Mouse (Mus musculus): ENCODE measurements around the gene Ntm. TPM values are rescaled to one million over a fixed set of nuclear protein-coding genes. Genes with fewer than 3 reads are reported as not detected.

The Ntm gene
- polyA plus RNA-seq, 1 experiment = not detected

GRCm38 (mm10) chr9:29479051-29479450 lies 483.9 kb downstream of the Ntm start:
- no peaks in the 10 kb centered on the region for H3K36me3 ChIP-seq (ENCODE audit: control insufficient read depth, insufficient read depth)

GRCm38 (mm10) chr9:29477219-29477618 lies 485.7 kb downstream of the Ntm start:
- H3K36me3 ChIP-seq (ENCODE audit: control insufficient read depth, insufficient read depth) = no peaks in the 10 kb centered on the region
- H3K27me3 ChIP-seq (ENCODE audit: control insufficient read depth, insufficient read depth, insufficient read length) = no peaks in the 10 kb centered on the region
- no peaks in the 10 kb centered on the region for H3K79me2 ChIP-seq (ENCODE audit: control insufficient read depth, insufficient read depth)
- H3K79me3 ChIP-seq (ENCODE audit: low read depth) = no peaks in the 10 kb centered on the region
- no peak for TF ChIP-seq CTCF (IDR thresholded peaks at IDR 0.05; ENCODE audit: control insufficient read depth, insufficient read depth, insufficient read length)
- no peak for TF ChIP-seq CEBPB (IDR thresholded peaks at IDR 0.05; ENCODE audit: low read depth)
- TF ChIP-seq MAX (IDR thresholded peaks at IDR 0.05) = no peak
- TF ChIP-seq FOSL1 (IDR thresholded peaks at IDR 0.05; ENCODE audit: insufficient read depth, low read length, poor library complexity, severe bottlenecking) = no peak
- TF ChIP-seq MYOG (IDR thresholded peaks at IDR 0.05; ENCODE audit: control insufficient read depth, extremely low read depth, insufficient read length) = no peak
- no peak for TF ChIP-seq USF1 (IDR thresholded peaks at IDR 0.05; ENCODE audit: low read depth)
- TF ChIP-seq MYOD1 (IDR thresholded peaks at IDR 0.05; ENCODE audit: control insufficient read depth, insufficient read length, low read depth) = no peak
- H3ac ChIP-seq (ENCODE audit: control insufficient read depth, insufficient read length, low read depth) = no peak overlapping the region
- H3K4me3 ChIP-seq (ENCODE audit: insufficient read depth, poor library complexity, severe bottlenecking) = no peak overlapping the region

More at GRCm38 (mm10) chr9:29479051-29479450, 483.9 kb downstream of the Ntm start:
- Histone ChIP-seq H3K79me3 (ENCODE audit: low read depth) (no peaks in the 10 kb centered on the region), H3ac (ENCODE audit: control insufficient read depth, insufficient read length, low read depth) (no peak overlapping the region), H3K79me2 (ENCODE audit: control insufficient read depth, insufficient read depth) (no peaks in the 10 kb centered on the region), H3K4me3 (ENCODE audit: insufficient read depth, poor library complexity, severe bottlenecking) (no peak overlapping the region), H3K27me3 (ENCODE audit: control insufficient read depth, insufficient read depth, insufficient read length) (no peaks in the 10 kb centered on the region)
- TF ChIP-seq MYOD1 (IDR thresholded peaks at IDR 0.05; ENCODE audit: control insufficient read depth, insufficient read length, low read depth) (no peak), FOSL1 (IDR thresholded peaks at IDR 0.05; ENCODE audit: insufficient read depth, low read length, poor library complexity, severe bottlenecking) (no peak), MAX (IDR thresholded peaks at IDR 0.05) (no peak), CTCF (IDR thresholded peaks at IDR 0.05; ENCODE audit: control insufficient read depth, insufficient read depth, insufficient read length) (no peak), USF1 (IDR thresholded peaks at IDR 0.05; ENCODE audit: low read depth) (no peak)

- no peak for TF ChIP-seq FOSL1 (IDR thresholded peaks at IDR 0.05; ENCODE audit: insufficient read depth, low read length, poor library complexity, severe bottlenecking)
- TF ChIP-seq MYOG (IDR thresholded peaks at IDR 0.05; ENCODE audit: control insufficient read depth, extremely low read depth, insufficient read length) = no peak
- TF ChIP-seq MYOD1 (IDR thresholded peaks at IDR 0.05; ENCODE audit: control insufficient read depth, insufficient read length, low read depth) = no peak
- TF ChIP-seq MAX (IDR thresholded peaks at IDR 0.05) = no peak
- TF ChIP-seq CEBPB (IDR thresholded peaks at IDR 0.05; ENCODE audit: low read depth) = no peak
- TF ChIP-seq CTCF (IDR thresholded peaks at IDR 0.05; ENCODE audit: control insufficient read depth, insufficient read depth, insufficient read length) = no peak
- TF ChIP-seq USF1 (IDR thresholded peaks at IDR 0.05; ENCODE audit: low read depth) = no peak
- H3ac ChIP-seq (ENCODE audit: control insufficient read depth, insufficient read length, low read depth) = no peak overlapping the region
- no peaks in the 10 kb centered on the region for H3K27me3 ChIP-seq (ENCODE audit: control insufficient read depth, insufficient read depth, insufficient read length)
- no peaks in the 10 kb centered on the region for H3K79me3 ChIP-seq (ENCODE audit: low read depth)
- H3K36me3 ChIP-seq (ENCODE audit: control insufficient read depth, insufficient read depth) = no peaks in the 10 kb centered on the region
- no peaks in the 10 kb centered on the region for H3K79me2 ChIP-seq (ENCODE audit: control insufficient read depth, insufficient read depth)
- H3K4me3 ChIP-seq (ENCODE audit: insufficient read depth, poor library complexity, severe bottlenecking) = no peak overlapping the region
Measured at GRCm38 (mm10) chr9:29473418-29473817, 489.5 kb downstream of the Ntm start.

- Histone ChIP-seq H3K36me3 (ENCODE audit: control insufficient read depth, insufficient read depth) (no peaks in the 10 kb centered on the region), H3K4me3 (ENCODE audit: insufficient read depth, poor library complexity, severe bottlenecking) (no peak overlapping the region), H3K79me3 (ENCODE audit: low read depth) (no peaks in the 10 kb centered on the region), H3ac (ENCODE audit: control insufficient read depth, insufficient read length, low read depth) (no peak overlapping the region), H3K27me3 (ENCODE audit: control insufficient read depth, insufficient read depth, insufficient read length) (no peaks in the 10 kb centered on the region), H3K79me2 (ENCODE audit: control insufficient read depth, insufficient read depth) (no peaks in the 10 kb centered on the region)
- TF ChIP-seq CEBPB (IDR thresholded peaks at IDR 0.05; ENCODE audit: low read depth) (no peak), MYOG (IDR thresholded peaks at IDR 0.05; ENCODE audit: control insufficient read depth, extremely low read depth, insufficient read length) (no peak), MYOD1 (IDR thresholded peaks at IDR 0.05; ENCODE audit: control insufficient read depth, insufficient read length, low read depth) (no peak), FOSL1 (IDR thresholded peaks at IDR 0.05; ENCODE audit: insufficient read depth, low read length, poor library complexity, severe bottlenecking) (no peak), CTCF (IDR thresholded peaks at IDR 0.05; ENCODE audit: control insufficient read depth, insufficient read depth, insufficient read length) (no peak), USF1 (IDR thresholded peaks at IDR 0.05; ENCODE audit: low read depth) (no peak), MAX (IDR thresholded peaks at IDR 0.05) (no peak)
Measured at GRCm38 (mm10) chr9:29472226-29472625, 490.7 kb downstream of the Ntm start.

- Histone ChIP-seq H3ac (ENCODE audit: control insufficient read depth, insufficient read length, low read depth) (no peak overlapping the region), H3K79me3 (ENCODE audit: low read depth) (no peaks in the 10 kb centered on the region), H3K27me3 (ENCODE audit: control insufficient read depth, insufficient read depth, insufficient read length) (no peaks in the 10 kb centered on the region), H3K79me2 (ENCODE audit: control insufficient read depth, insufficient read depth) (no peaks in the 10 kb centered on the region), H3K4me3 (ENCODE audit: insufficient read depth, poor library complexity, severe bottlenecking) (no peak overlapping the region), H3K36me3 (ENCODE audit: control insufficient read depth, insufficient read depth) (no peaks in the 10 kb centered on the region)
- TF ChIP-seq CEBPB (IDR thresholded peaks at IDR 0.05; ENCODE audit: low read depth) = no peak
- no peak for TF ChIP-seq MYOG (IDR thresholded peaks at IDR 0.05; ENCODE audit: control insufficient read depth, extremely low read depth, insufficient read length)
- no peak for TF ChIP-seq USF1 (IDR thresholded peaks at IDR 0.05; ENCODE audit: low read depth)
- TF ChIP-seq CTCF (IDR thresholded peaks at IDR 0.05; ENCODE audit: control insufficient read depth, insufficient read depth, insufficient read length) = no peak
- no peak for TF ChIP-seq MYOD1 (IDR thresholded peaks at IDR 0.05; ENCODE audit: control insufficient read depth, insufficient read length, low read depth)
- no peak for TF ChIP-seq MAX (IDR thresholded peaks at IDR 0.05)
- TF ChIP-seq FOSL1 (IDR thresholded peaks at IDR 0.05; ENCODE audit: insufficient read depth, low read length, poor library complexity, severe bottlenecking) = no peak
Measured at GRCm38 (mm10) chr9:29464756-29465155, 498.2 kb downstream of the Ntm start.

Data from C2C12 (cell line).